ENCODE assay signal across 14 mouse cellular contexts in genomic region chr15:64031099-64031498, GRCm38 (mm10). TPM values are rescaled to one million over a fixed set of nuclear protein-coding genes. Genes with fewer than 3 reads are reported as not detected.
DNase-seq lines count a peak whose midpoint lies in the region; ATAC-seq and TF ChIP-seq lines count a peak whose summit lies in the region.
"Had no signal": no experiment of that assay in that cellular context is flagged by ENCODE, and none has a peak within 500 bp of the region (broad histone marks: within the 10 kb centered on the region; RNA-seq: fewer than 3 reads in every experiment).

No protein-coding gene starts in this region.

- DNase-seq in heart, postnatal 10 days, result no peak
- DNase-seq in midbrain, embryonic 10.5 days (ENCODE audit: low spot score), result no peak
- DNase-seq in midbrain, postnatal 0 days (ENCODE audit: low spot score), result no peak
- no peak for DNase-seq in frontal cortex, postnatal 25 days (ENCODE audit: low spot score in 2 of 2)
- no peak for DNase-seq in thymus, adult 2 months
- DNase-seq: adrenal gland, postnatal 25 days; cerebellum, postnatal 36 days; kidney, adult 9 months had no signal

- WGBS in heart, embryonic 11.5 days (ENCODE audit: insufficient replicate concordance), result 55% methylated on average over 5 of the region's 5 CpGs
- WGBS in midbrain, embryonic 10.5 days, result 57% methylated on average over 5 of the region's 5 CpGs
- 65% methylated on average over 5 of the region's 5 CpGs for WGBS in midbrain, postnatal 0 days
- WGBS in embryonic facial prominence, embryonic 13.5 days, result 51% methylated on average over 5 of the region's 5 CpGs
- 57% methylated on average over 5 of the region's 5 CpGs for WGBS in macrophage (ENCODE audit: missing documents)
- 79% methylated on average over 5 of the region's 5 CpGs for WGBS in thymus, adult 2 months

- H3K4me2 ChIP-seq in heart, embryonic 11.5 days, result no peak overlapping the region
- no peak overlapping the region for H3K4me2 ChIP-seq in midbrain, postnatal 0 days (ENCODE audit: low read depth, low read length, poor library complexity, severe bottlenecking)
- no peak overlapping the region for H3K4me2 ChIP-seq in embryonic facial prominence, embryonic 13.5 days
- H3K4me2 ChIP-seq: embryonic facial prominence, embryonic 15.5 days; midbrain, embryonic 13.5 days had no signal

- peaks cover 100% of the 10 kb centered on the region for H3K79me2 ChIP-seq in macrophage (ENCODE audit: inconsistent target)

- TF ChIP-seq POLR2A in thymus, adult 2 months (IDR thresholded peaks at IDR 0.05; ENCODE audit: control insufficient read depth, extremely low read depth, insufficient read depth, low read length, poor library complexity), result no peak

- no peaks in the 10 kb centered on the region for H3K36me3 ChIP-seq in heart, embryonic 11.5 days (ENCODE audit: control insufficient read depth, insufficient read depth, low read length)
- H3K36me3 ChIP-seq in midbrain, embryonic 10.5 days, result no peaks in the 10 kb centered on the region
- H3K36me3 ChIP-seq in midbrain, postnatal 0 days (ENCODE audit: insufficient read depth, low read length), result no peaks in the 10 kb centered on the region
- no peaks in the 10 kb centered on the region for H3K36me3 ChIP-seq in embryonic facial prominence, embryonic 13.5 days
- no peaks in the 10 kb centered on the region for H3K36me3 ChIP-seq in macrophage (ENCODE audit: inconsistent target)
- H3K36me3 ChIP-seq in thymus, adult 2 months (ENCODE audit: control insufficient read depth, insufficient read depth, low read length), result no peaks in the 10 kb centered on the region
- H3K36me3 ChIP-seq: embryonic facial prominence, embryonic 15.5 days; midbrain, embryonic 13.5 days had no signal

- H3K27me3 ChIP-seq in heart, embryonic 11.5 days (ENCODE audit: control insufficient read depth, insufficient read depth, low read length), result no peaks in the 10 kb centered on the region
- no peaks in the 10 kb centered on the region for H3K27me3 ChIP-seq in midbrain, embryonic 10.5 days (ENCODE audit: low read depth, poor library complexity, severe bottlenecking)
- H3K27me3 ChIP-seq in midbrain, postnatal 0 days (ENCODE audit: insufficient read depth, low read length), result no peaks in the 10 kb centered on the region
- H3K27me3 ChIP-seq in embryonic facial prominence, embryonic 13.5 days, result no peaks in the 10 kb centered on the region
- H3K27me3 ChIP-seq in thymus, adult 2 months (ENCODE audit: control insufficient read depth, insufficient read depth, low read length), result no peaks in the 10 kb centered on the region
- H3K27me3 ChIP-seq: embryonic facial prominence, embryonic 15.5 days; midbrain, embryonic 13.5 days had no signal

- H3K9me3 ChIP-seq in heart, embryonic 11.5 days (replicated peaks; ENCODE audit: control insufficient read depth, low read length), result no peaks in the 10 kb centered on the region
- no peaks in the 10 kb centered on the region for H3K9me3 ChIP-seq in midbrain, embryonic 10.5 days (replicated peaks)
- H3K9me3 ChIP-seq in midbrain, postnatal 0 days (ENCODE audit: low read length), result no peaks in the 10 kb centered on the region
- H3K9me3 ChIP-seq in embryonic facial prominence, embryonic 13.5 days, result no peaks in the 10 kb centered on the region
- H3K9me3 ChIP-seq: embryonic facial prominence, embryonic 15.5 days; midbrain, embryonic 13.5 days had no signal

- H3K9ac ChIP-seq in heart, embryonic 11.5 days (ENCODE audit: low read depth, low read length), result no peak overlapping the region
- no peak overlapping the region for H3K9ac ChIP-seq in midbrain, postnatal 0 days (replicated peaks; ENCODE audit: low read length, poor library complexity, severe bottlenecking)
- no peak overlapping the region for H3K9ac ChIP-seq in embryonic facial prominence, embryonic 13.5 days
- H3K9ac ChIP-seq: embryonic facial prominence, embryonic 15.5 days; midbrain, embryonic 13.5 days had no signal

- peaks cover 15% of the 10 kb centered on the region for H3K4me1 ChIP-seq in heart, embryonic 11.5 days (ENCODE audit: control insufficient read depth, insufficient read depth, low read length)
- H3K4me1 ChIP-seq in midbrain, embryonic 10.5 days, result peaks cover 34% of the 10 kb centered on the region
- H3K4me1 ChIP-seq in midbrain, postnatal 0 days (ENCODE audit: insufficient read depth, low read length), result peaks cover 3% of the 10 kb centered on the region
- peaks cover 33% of the 10 kb centered on the region for H3K4me1 ChIP-seq in embryonic facial prominence, embryonic 13.5 days
- H3K4me1 ChIP-seq in thymus, adult 2 months (replicated peaks; ENCODE audit: control insufficient read depth, insufficient read depth, low read length), result peaks cover 36% of the 10 kb centered on the region

- no peak for TF ChIP-seq CTCF in midbrain, postnatal 0 days (IDR thresholded peaks at IDR 0.05)
- no peak for TF ChIP-seq CTCF in thymus, adult 2 months (IDR thresholded peaks at IDR 0.05; ENCODE audit: borderline replicate concordance, control insufficient read depth, extremely low read depth, insufficient read depth, low read length, poor library complexity)

- 0 out of 2 replicates have a peak, but pooled peaks have one; percentile 14 for ATAC-seq in heart, embryonic 11.5 days (replicated peaks; ENCODE audit: insufficient number of reproducible peaks, low FRiP score, low TSS enrichment)
- ATAC-seq in midbrain, postnatal 0 days (ENCODE audit: low FRiP score), result no peak
- 0 out of 2 replicates have a peak, but pooled peaks have one; percentile 35 for ATAC-seq in embryonic facial prominence, embryonic 13.5 days (ENCODE audit: insufficient number of reproducible peaks, insufficient read depth, low FRiP score, low TSS enrichment, low read depth)
- ATAC-seq: forebrain, embryonic 14.5 days; midbrain, embryonic 13.5 days had no signal

- H3K27ac ChIP-seq in heart, embryonic 11.5 days (ENCODE audit: low read depth, low read length), result no peak overlapping the region
- H3K27ac ChIP-seq in midbrain, embryonic 10.5 days (replicated peaks), result peak overlapping the region; percentile 38
- H3K27ac ChIP-seq in midbrain, postnatal 0 days (ENCODE audit: low read depth, low read length), result no peak overlapping the region
- no peak overlapping the region for H3K27ac ChIP-seq in embryonic facial prominence, embryonic 13.5 days
- peak overlapping the region; percentile 59 for H3K27ac ChIP-seq in macrophage
- no peak overlapping the region for H3K27ac ChIP-seq in thymus, adult 2 months (ENCODE audit: control insufficient read depth, insufficient read depth, low read length)
- H3K27ac ChIP-seq: embryonic facial prominence, embryonic 15.5 days; midbrain, embryonic 13.5 days had no signal

- intact Hi-C loops in heart, postnatal 10 days (cut with DNase I), result no loop called here

- no peak overlapping the region for H3K4me3 ChIP-seq in heart, embryonic 11.5 days (ENCODE audit: low read depth, low read length)
- no peak overlapping the region for H3K4me3 ChIP-seq in midbrain, embryonic 10.5 days
- no peak overlapping the region for H3K4me3 ChIP-seq in midbrain, postnatal 0 days (ENCODE audit: low read depth, low read length)
- H3K4me3 ChIP-seq in embryonic facial prominence, embryonic 13.5 days, result no peak overlapping the region
- no peak overlapping the region for H3K4me3 ChIP-seq in macrophage (ENCODE audit: inconsistent target)
- no peak overlapping the region for H3K4me3 ChIP-seq in thymus, adult 2 months (ENCODE audit: control insufficient read depth, insufficient read depth, low read length)
- H3K4me3 ChIP-seq: embryonic facial prominence, embryonic 15.5 days; midbrain, embryonic 13.5 days had no signal

RNA-seq across cellular contexts. Expression of gene Fam49b, which starts 29.2 kb away (rescaled TPM):
- 63.9 and 66.5 TPM in 2 replicates for polyA plus RNA-seq in heart, embryonic 11.5 days (2014; fragmentation: Nextera tagmentation; extraction: Ambion mirVana)
- total RNA-seq in heart, postnatal 10 days (2021), result 10 to 100 TPM; 37.4 to 40.7 TPM
- polyA plus RNA-seq in midbrain, embryonic 10.5 days (2016; fragmentation: Nextera tagmentation; extraction: Ambion mirVana), result 76.0 and 79.8 TPM in 2 replicates
- 118 and 165 TPM in 2 replicates for total RNA-seq in midbrain, postnatal 0 days (2014; rRNA removed)
- 137 and 145 TPM in 2 replicates for polyA plus RNA-seq in midbrain, postnatal 0 days (2015; fragmentation: Nextera tagmentation; extraction: Ambion mirVana)
- polyA plus RNA-seq in embryonic facial prominence, embryonic 13.5 days (2015; fragmentation: Nextera tagmentation; extraction: Ambion mirVana), result 55.6 and 61.9 TPM in 2 replicates
- total RNA-seq in macrophage (2018; cell fraction: chromatin; rRNA removed), result 100 to 1,000 TPM in 20 of 26 experiments, 10 to 100 TPM in 6; 58.2 to 328 (median 181) TPM
- total RNA-seq in macrophage (2018; cell fraction: cytosol; rRNA removed), result 100 to 1,000 TPM in 14 of 26 experiments, 10 to 100 TPM in 12; 73.9 to 143 (median 102) TPM
- 100 to 1,000 TPM in 20 of 26 experiments, 10 to 100 TPM in 6; 73.4 to 267 (median 156) TPM for total RNA-seq in macrophage (2018; cell fraction: nucleus; rRNA removed)
- 104 to 139 TPM (median 138 TPM) in 3 replicates for polyA plus RNA-seq in macrophage (2018)
- 82.3 and 128 TPM in 2 replicates for polyA plus RNA-seq in thymus, adult 2 months (2012; rRNA removed)

Comparison
In these comparisons a context has a peak if more than half of its experiments do, and no peak if none do; other contexts are left out.
1. H3K27ac ChIP-seq: peak in midbrain, embryonic 10.5 days (single experiment) and macrophage (single experiment); none in heart, embryonic 11.5 days (single experiment), midbrain, postnatal 0 days (single experiment), embryonic facial prominence, embryonic 13.5 days (single experiment) and thymus, adult 2 months (single experiment).